Mouse (Mus musculus) embryonic facial prominence, embryonic 12.5 days (tissue): ENCODE data around the gene Bzw1. TPM values are rescaled to one million over a fixed set of nuclear protein-coding genes. Genes with fewer than 3 reads are reported as not detected.
A peak's percentile ranks its signal among the peaks of the same experiment; 100 is the strongest.
"Not testable (repeated sequence)": the region's sequence is repeated elsewhere in the genome, so short reads cannot be mapped to it uniquely, and the experiment has no call there.

Experiments used
- ATAC-seq: fragments of 200-750 bp; cut with Nextera tagmentation; 2 replicates; pipeline ENCODE4 v1.8.0; 2017; ENCODE audit not compliant: insufficient number of reproducible peaks, insufficient read depth, low FRiP score, low TSS enrichment
- H3K27ac ChIP-seq: fragments of 300-500 bp; sonication (generic); 2 replicates; pipeline ENCODE4 v1.5.1; 2016; ENCODE audit warnings: mild to moderate bottlenecking
- H3K27me3 ChIP-seq: fragments of 300-500 bp; sonication (generic); 2 replicates; pipeline ENCODE4 v1.6.1; 2016; ENCODE audit warnings: mild to moderate bottlenecking, moderate library complexity
- H3K36me3 ChIP-seq: fragments of 300-500 bp; sonication (generic); 2 replicates; pipeline ENCODE4 v1.6.1; 2016; ENCODE audit warnings: mild to moderate bottlenecking
- H3K4me1 ChIP-seq: fragments of 300-500 bp; sonication (generic); 2 replicates; pipeline ENCODE4 v1.6.1; 2016
- H3K4me2 ChIP-seq: fragments of 300-500 bp; sonication (generic); replicated peaks from 2 replicates; pipeline ENCODE4 v1.6.1; 2016; ENCODE audit warnings: mild to moderate bottlenecking, moderate library complexity
- H3K4me3 ChIP-seq: fragments of 300-500 bp; sonication (generic); 2 replicates; pipeline ENCODE4 v1.5.1; 2016; ENCODE audit warnings: mild to moderate bottlenecking
- H3K9ac ChIP-seq: fragments of 300-500 bp; sonication (generic); 2 replicates; pipeline ENCODE4 v1.6.1; 2016; ENCODE audit warnings: mild to moderate bottlenecking, moderate library complexity
- H3K9me3 ChIP-seq: fragments of 300-500 bp; sonication (generic); 2 replicates; pipeline ENCODE4 v1.6.1; 2016; ENCODE audit warnings: mild to moderate bottlenecking, moderate library complexity
- WGBS: fragments of 180-500 bp; shearing (Covaris S2); methylation state at CpG from one replicate; pipeline ENCODE4 v1.1.7; 2016; 5-methylcytosine and 5-hydroxymethylcytosine counted together
- polyA plus RNA-seq: library from polyadenylated mRNA; unstranded; fragments of >200 nt; fragmentation: Nextera tagmentation; extraction: Ambion mirVana; gene quantifications from 2 replicates; pipeline ENCODE4 v1.2.1, GENCODE M21; 2016

Bzw1 gene
- polyA plus RNA-seq, 1 experiment from 2014 or later = 417 TPM

GRCm38 (mm10) chr1:58369716-58370115 is 23.0 kb upstream of the Bzw1 start:
- Histone ChIP-seq H3K9ac (no peak overlapping the region), H3K9me3 (no peaks in the 10 kb centered on the region), H3K4me1 (no peaks in the 10 kb centered on the region), H3K27ac (no peak overlapping the region), H3K4me3 (no peak overlapping the region), H3K27me3 (no peaks in the 10 kb centered on the region), H3K36me3 (no peaks in the 10 kb centered on the region), H3K4me2 (no peak overlapping the region)
- no peak for ATAC-seq
- 74% methylated on average over 2 of the region's 2 CpGs for WGBS

- ATAC-seq = not testable (repeated sequence)
Measured at GRCm38 (mm10) chr1:58374266-58374665, 18.4 kb upstream of the Bzw1 start.

GRCm38 (mm10) chr1:58375574-58376147 is 17.0 kb upstream of the Bzw1 start:
- H3K27ac ChIP-seq = no peak overlapping the region
- H3K4me3 ChIP-seq = no peak overlapping the region
- 68% methylated on average over 3 of the region's 3 CpGs for WGBS
- H3K36me3 ChIP-seq = no peaks in the 10 kb centered on the region
- H3K4me2 ChIP-seq = no peak overlapping the region
- H3K4me1 ChIP-seq = no peaks in the 10 kb centered on the region
- no peak overlapping the region for H3K9ac ChIP-seq
- H3K9me3 ChIP-seq = no peaks in the 10 kb centered on the region
- no peaks in the 10 kb centered on the region for H3K27me3 ChIP-seq
- no peak for ATAC-seq

More at GRCm38 (mm10) chr1:58374266-58374665, 18.4 kb upstream of the Bzw1 start:
- H3K4me3 ChIP-seq, H3K36me3 ChIP-seq, H3K4me2 ChIP-seq, H3K9ac ChIP-seq, H3K4me1 ChIP-seq, H3K27ac ChIP-seq, H3K9me3 ChIP-seq, H3K27me3 ChIP-seq: not testable (repeated sequence)
- WGBS = 82% methylated on average over 2 of the region's 2 CpGs

- Histone ChIP-seq H3K27me3 (no peaks in the 10 kb centered on the region), H3K4me2 (no peak overlapping the region), H3K4me3 (no peak overlapping the region), H3K9ac (no peak overlapping the region), H3K9me3 (no peaks in the 10 kb centered on the region), H3K27ac (no peak overlapping the region), H3K4me1 (no peaks in the 10 kb centered on the region), H3K36me3 (no peaks in the 10 kb centered on the region)
- no peak for ATAC-seq
- WGBS = 74% methylated on average over 5 of the region's 5 CpGs
Measured at GRCm38 (mm10) chr1:58382586-58383281, 10.0 kb upstream of the Bzw1 start.

GRCm38 (mm10) chr1:58391421-58392267 is 1.1 kb upstream of the Bzw1 start:
- WGBS = 43% methylated on average over 19 of the region's 19 CpGs
- H3K4me3 ChIP-seq = peak overlapping the region; percentile 98
- H3K4me2 ChIP-seq = peak overlapping the region; percentile 79
- H3K36me3 ChIP-seq = peaks cover 18% of the 10 kb centered on the region
- H3K27ac ChIP-seq = peak overlapping the region; percentile 98
- H3K27me3 ChIP-seq = no peaks in the 10 kb centered on the region
- H3K9me3 ChIP-seq = no peaks in the 10 kb centered on the region
- H3K9ac ChIP-seq = peak overlapping the region; percentile 99
- ATAC-seq = no peak
- H3K4me1 ChIP-seq = peaks cover 11% of the 10 kb centered on the region

- peak overlapping the region; percentile 99 for H3K9ac ChIP-seq
- peaks cover 23% of the 10 kb centered on the region for H3K36me3 ChIP-seq
- peak overlapping the region; percentile 98 for H3K4me3 ChIP-seq
- under 1% methylated on average over 16 of the region's 16 CpGs for WGBS
- H3K27me3 ChIP-seq = no peaks in the 10 kb centered on the region
- ATAC-seq = no peak
- peak overlapping the region; percentile 79 for H3K4me2 ChIP-seq
- H3K4me1 ChIP-seq = peaks cover 11% of the 10 kb centered on the region
- H3K27ac ChIP-seq = peak overlapping the region; percentile 98
- no peaks in the 10 kb centered on the region for H3K9me3 ChIP-seq
Measured at GRCm38 (mm10) chr1:58392268-58392651, 438 bp upstream of the Bzw1 start.

DNA sequence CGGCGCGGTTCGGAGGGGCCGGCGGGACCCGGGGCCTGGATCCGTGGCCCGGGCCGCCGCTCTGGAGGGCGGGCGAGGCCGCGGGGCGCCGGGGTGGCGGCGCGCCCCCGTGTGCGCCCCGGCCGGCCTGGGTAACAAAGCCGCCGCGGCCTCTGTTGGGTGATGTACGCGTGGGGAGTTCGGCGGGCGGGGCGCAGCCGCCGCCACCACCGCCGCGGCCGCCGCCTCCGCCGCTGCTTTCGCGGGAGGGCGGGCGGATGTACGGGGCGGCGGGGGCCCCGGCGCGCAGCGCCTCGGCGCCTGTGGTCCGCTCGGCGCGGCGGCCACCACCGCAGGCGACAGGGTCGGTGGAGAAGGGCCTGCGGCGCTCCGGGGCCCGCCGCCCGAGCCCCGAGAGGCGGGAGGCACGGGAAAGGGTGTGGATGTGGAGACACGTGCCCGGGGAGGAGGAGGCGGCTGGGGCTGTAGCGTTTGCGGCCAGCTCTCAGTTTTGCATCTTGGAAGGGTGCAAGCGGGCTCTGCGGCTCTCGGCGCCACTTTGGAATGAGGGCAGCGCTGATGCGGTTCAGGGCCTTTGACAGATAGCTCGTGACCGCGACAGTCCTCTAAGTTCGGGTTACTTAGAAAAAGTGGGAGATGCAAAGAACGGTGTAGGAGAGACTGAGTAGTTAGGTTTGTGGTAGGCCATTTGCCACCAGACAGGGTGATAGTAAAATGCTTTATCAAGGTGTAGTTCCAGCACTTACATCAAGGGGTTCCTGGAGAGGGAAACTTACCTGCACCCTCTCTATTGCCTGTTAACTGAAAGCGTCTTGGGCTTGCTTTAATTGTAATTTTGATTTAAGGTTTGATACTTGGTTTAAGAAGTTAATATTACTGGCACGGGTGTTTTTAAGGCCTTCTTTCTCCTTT is 842 bp downstream of the Bzw1 start:
- H3K27ac ChIP-seq = peak overlapping the region; percentile 98
- peak overlapping the region; percentile 79 for H3K4me2 ChIP-seq
- no peaks in the 10 kb centered on the region for H3K9me3 ChIP-seq
- whole genome bisulfite sequencing = 1% methylated on average over 52 of the region's 90 CpGs
- H3K9ac ChIP-seq = peak overlapping the region; percentile 99
- peaks cover 34% of the 10 kb centered on the region for H3K36me3 ChIP-seq
- peak overlapping the region; percentile 98 for H3K4me3 ChIP-seq
- H3K27me3 ChIP-seq = no peaks in the 10 kb centered on the region
- H3K4me1 ChIP-seq = peaks cover 11% of the 10 kb centered on the region
- peak; percentile 61 for ATAC-seq

- peaks cover 49% of the 10 kb centered on the region for H3K36me3 ChIP-seq
Measured at GRCm38 (mm10) chr1:58395341-58395740, 2.6 kb downstream of the Bzw1 start.

DNA sequence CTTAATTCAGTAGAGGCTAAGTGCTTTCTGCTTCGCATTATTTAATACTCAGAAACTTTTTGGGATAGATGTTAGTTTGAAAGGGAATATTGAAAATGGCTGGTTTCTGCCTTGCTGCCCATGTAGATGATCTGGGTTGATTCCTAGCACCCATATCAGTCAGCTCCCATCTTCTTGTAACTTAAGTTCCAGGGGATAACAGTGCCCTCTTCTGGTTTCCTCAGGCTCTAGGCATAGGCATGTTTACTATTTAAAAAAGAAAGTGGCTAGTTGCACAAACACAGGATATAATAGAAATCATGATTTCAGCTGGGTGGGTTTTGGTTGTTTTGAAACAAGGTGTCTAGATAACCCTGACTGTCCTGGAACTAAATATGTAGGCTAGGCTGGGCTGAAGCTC is 3.5 kb downstream of the Bzw1 start:
- Histone ChIP-seq H3K9me3 (no peaks in the 10 kb centered on the region), H3K27me3 (no peaks in the 10 kb centered on the region), H3K36me3 (peaks cover 57% of the 10 kb centered on the region), H3K4me2 (no peak overlapping the region), H3K27ac (no peak overlapping the region), H3K4me3 (no peak overlapping the region), H3K9ac (no peak overlapping the region), H3K4me1 (peaks cover 8% of the 10 kb centered on the region)
- 97% methylated on average over 1 of the region's 1 CpGs for whole genome bisulfite sequencing
- ATAC-seq = no peak

More at GRCm38 (mm10) chr1:58395341-58395740, 2.6 kb downstream of the Bzw1 start:
- no peak for ATAC-seq
- Histone ChIP-seq H3K4me2 (no peak overlapping the region), H3K27me3 (no peaks in the 10 kb centered on the region), H3K4me3 (no peak overlapping the region), H3K4me1 (peaks cover 11% of the 10 kb centered on the region), H3K9ac (no peak overlapping the region), H3K9me3 (no peaks in the 10 kb centered on the region), H3K27ac (no peak overlapping the region)
- WGBS = 87% methylated on average over 3 of the region's 3 CpGs

DNA sequence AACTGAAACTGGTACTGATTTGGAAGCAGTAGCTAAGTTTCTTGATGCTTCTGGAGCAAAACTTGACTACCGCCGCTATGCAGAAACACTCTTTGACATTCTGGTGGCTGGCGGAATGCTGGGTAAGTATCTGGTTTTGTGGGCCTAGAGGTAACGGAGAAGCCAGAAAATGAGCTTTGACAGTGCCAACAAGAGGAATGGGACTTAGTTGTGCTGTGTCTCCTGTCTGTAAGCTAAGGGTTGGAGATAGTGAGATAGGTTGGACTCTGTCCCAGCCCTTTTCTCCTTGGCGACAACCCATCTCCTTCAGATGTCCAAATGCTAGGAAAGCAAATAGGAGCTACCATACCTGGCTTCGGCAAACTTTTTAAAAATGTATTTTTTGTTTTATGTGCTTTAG is 5.0 kb downstream of the Bzw1 start:
- Histone ChIP-seq H3K4me3 (no peak overlapping the region), H3K27me3 (no peaks in the 10 kb centered on the region), H3K36me3 (peaks cover 71% of the 10 kb centered on the region), H3K27ac (no peak overlapping the region), H3K9ac (no peak overlapping the region), H3K9me3 (no peaks in the 10 kb centered on the region), H3K4me1 (no peaks in the 10 kb centered on the region; the same call in 1 of the 2 replicates), H3K4me2 (no peak overlapping the region)
- 97% methylated on average over 6 of the region's 6 CpGs for WGBS
- ATAC-seq = no peak

- no peaks in the 10 kb centered on the region for H3K9me3 ChIP-seq
- H3K4me1 ChIP-seq = no peaks in the 10 kb centered on the region
- 93% methylated on average over 6 of the region's 6 CpGs for WGBS
- no peak overlapping the region for H3K9ac ChIP-seq
- peaks cover 80% of the 10 kb centered on the region for H3K36me3 ChIP-seq
- ATAC-seq = no peak
- no peak overlapping the region for H3K4me2 ChIP-seq
- no peak overlapping the region for H3K27ac ChIP-seq
- no peak overlapping the region for H3K4me3 ChIP-seq
- no peaks in the 10 kb centered on the region for H3K27me3 ChIP-seq
Measured at GRCm38 (mm10) chr1:58401396-58401795, 8.7 kb downstream of the Bzw1 start.
